Mouse (Mus musculus): Measurements from ENCODE around the gene Ctnnb1.

The Ctnnb1 gene

GRCm38 (mm10) chr9:120961969-120962700 is 33.1 kb downstream of the Ctnnb1 start:
- no peak for DNase-seq (ENCODE audit: low spot score)

GRCm38 (mm10) chr9:120963104-120963503 is 34.1 kb downstream of the Ctnnb1 start:
- no peak for DNase-seq (ENCODE audit: low spot score)

GRCm38 (mm10) chr9:120963720-120964119 is 34.7 kb downstream of the Ctnnb1 start:
- no peak for DNase-seq (ENCODE audit: low spot score)

GRCm38 (mm10) chr9:120964224-120964623 is 35.2 kb downstream of the Ctnnb1 start:
- no peak for DNase-seq (ENCODE audit: low spot score)

- DNase-seq (ENCODE audit: low spot score) = no peak
These were observed 36.0 kb downstream of the Ctnnb1 start for GRCm38 (mm10) chr9:120965007-120965406.

- DNase-seq (ENCODE audit: low spot score) = no peak
These were observed 44.1 kb downstream of the Ctnnb1 start for GRCm38 (mm10) chr9:120973026-120973515.

GRCm38 (mm10) chr9:120974209-120974608 is 45.2 kb downstream of the Ctnnb1 start:
- no peak for DNase-seq (ENCODE audit: low spot score)

GRCm38 (mm10) chr9:120976158-120976557 is 47.1 kb downstream of the Ctnnb1 start:
- DNase-seq (ENCODE audit: low spot score) = no peak

- no peak for DNase-seq (ENCODE audit: low spot score)
These were observed 47.8 kb downstream of the Ctnnb1 start for GRCm38 (mm10) chr9:120976856-120977255.

- no peak for DNase-seq (ENCODE audit: low spot score)
These were observed 52.8 kb downstream of the Ctnnb1 start for GRCm38 (mm10) chr9:120981777-120982176.

GRCm38 (mm10) chr9:120983849-120984248 is 54.8 kb downstream of the Ctnnb1 start:
- no peak for DNase-seq (ENCODE audit: low spot score)

- DNase-seq (ENCODE audit: low spot score) = no peak
These were observed 55.5 kb downstream of the Ctnnb1 start for GRCm38 (mm10) chr9:120984509-120984908.

GRCm38 (mm10) chr9:120985009-120985408 is 56.0 kb downstream of the Ctnnb1 start:
- DNase-seq (ENCODE audit: low spot score) = no peak

GRCm38 (mm10) chr9:120985524-120985923 is 56.5 kb downstream of the Ctnnb1 start:
- DNase-seq (ENCODE audit: low spot score) = no peak

GRCm38 (mm10) chr9:120986255-120986654 is 57.2 kb downstream of the Ctnnb1 start:
- no peak for DNase-seq (ENCODE audit: low spot score)

GRCm38 (mm10) chr9:120986994-120987393 is 58.0 kb downstream of the Ctnnb1 start:
- DNase-seq (ENCODE audit: low spot score) = no peak

- DNase-seq (ENCODE audit: low spot score) = no peak
These were observed 59.1 kb downstream of the Ctnnb1 start for GRCm38 (mm10) chr9:120988088-120988487.

- DNase-seq (ENCODE audit: low spot score) = no peak
These were observed 61.0 kb downstream of the Ctnnb1 start for GRCm38 (mm10) chr9:120989806-120990700.

- no peak for DNase-seq (ENCODE audit: low spot score)
These were observed 62.8 kb downstream of the Ctnnb1 start for GRCm38 (mm10) chr9:120991801-120992200.

- DNase-seq (ENCODE audit: low spot score) = no peak
These were observed 64.0 kb downstream of the Ctnnb1 start for GRCm38 (mm10) chr9:120993004-120993403.

- DNase-seq (ENCODE audit: low spot score) = no peak
These were observed 65.5 kb downstream of the Ctnnb1 start for GRCm38 (mm10) chr9:120994223-120995155.

GRCm38 (mm10) chr9:120998696-120999095 is 69.7 kb downstream of the Ctnnb1 start:
- no peak for DNase-seq (ENCODE audit: low spot score)

Measured in embryo, embryonic 10.5 days (tissue).